ENCODE assay signal across 35 mouse cellular contexts in the genomic region with DNA sequence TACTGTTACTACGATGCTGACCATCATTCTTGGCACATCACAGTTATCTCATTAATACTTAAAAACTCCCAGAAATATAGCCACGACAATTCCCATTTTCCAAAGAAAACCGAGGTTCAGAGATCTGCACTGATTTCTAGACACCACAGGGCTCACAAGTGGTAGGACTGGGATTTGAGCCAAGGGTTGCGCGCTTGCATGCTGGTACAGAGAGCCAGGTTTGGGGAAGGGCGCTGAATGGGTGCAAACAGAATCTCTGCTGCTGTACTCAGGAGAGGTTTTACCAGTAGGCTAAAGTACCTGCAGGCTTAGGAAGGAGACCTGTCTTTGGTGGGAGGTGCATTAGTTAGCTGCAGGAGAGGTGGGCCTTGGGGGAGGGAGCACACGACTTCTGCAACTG. TPM values are rescaled to one million over a fixed set of nuclear protein-coding genes. Genes with fewer than 3 reads are reported as not detected.
DNase-seq lines count a peak whose midpoint lies in the region; ATAC-seq lines count a peak whose summit lies in the region.
"Had no signal": no experiment of that assay in that cellular context is flagged by ENCODE, and none has a peak within 500 bp of the region (broad histone marks: within the 10 kb centered on the region; RNA-seq: fewer than 3 reads in every experiment).

No protein-coding gene starts in this region.

- H3K27me3 ChIP-seq in forebrain, embryonic 14.5 days (replicated peaks; ENCODE audit: control insufficient read depth, insufficient read depth, low read length): peaks cover 11% of the 10 kb centered on the region
- H3K27me3 ChIP-seq in forebrain, embryonic 15.5 days: peaks cover 16% of the 10 kb centered on the region

- intact Hi-C loops in left cerebral cortex, postnatal 14 days (cut with DNase I): no loop called here

- peak; percentile 28 for DNase-seq in forebrain, embryonic 14.5 days (ENCODE audit: low spot score)
- peak; percentile 22 for DNase-seq in adipocyte (ENCODE audit: low spot score)
- peak; percentile 32 to 57 for DNase-seq in gastrocnemius, adult 8-10 months (ENCODE audit: low spot score in 2 of 2)
- peak; percentile 78 for DNase-seq in skeletal muscle tissue, adult 2 months (ENCODE audit: low read depth, low spot score)
- no peak for DNase-seq in spleen, postnatal 10 days (ENCODE audit: low spot score in 2 of 2)
- no peak for DNase-seq in left cerebral cortex, postnatal 14 days (ENCODE audit: low spot score in 2 of 2)
- DNase-seq: adrenal gland, adult 8-10 months; cerebellum, adult 11 months; cerebellum, adult 9-11 months; heart, adult 2 months; heart, postnatal 14 days; kidney, adult 8-10 months; lung, adult 2 months; lung, postnatal 10 days; midbrain, embryonic 14.5 days; right cerebral cortex, postnatal 14 days; thymus, postnatal 4 days had no signal

- H3K9me3 ChIP-seq in forebrain, embryonic 14.5 days (replicated peaks; ENCODE audit: control insufficient read depth, low read length): no peaks in the 10 kb centered on the region
- no peaks in the 10 kb centered on the region for H3K9me3 ChIP-seq in forebrain, embryonic 15.5 days
- H3K9me3 ChIP-seq: embryonic facial prominence, embryonic 10.5 days; embryonic facial prominence, embryonic 15.5 days; forebrain, embryonic 12.5 days; limb, embryonic 10.5 days; limb, embryonic 15.5 days had no signal

- 75% methylated on average over 7 of the region's 7 CpGs for WGBS in forebrain, embryonic 14.5 days
- WGBS in forebrain, embryonic 15.5 days: 68% methylated on average over 7 of the region's 7 CpGs

- H3K9ac ChIP-seq in forebrain, embryonic 14.5 days (ENCODE audit: low read length): no peak overlapping the region
- H3K9ac ChIP-seq in forebrain, embryonic 15.5 days (replicated peaks): no peak overlapping the region
- H3K9ac ChIP-seq: embryonic facial prominence, embryonic 15.5 days; forebrain, embryonic 12.5 days; limb, embryonic 15.5 days; liver, embryonic 14.5 days had no signal

- ATAC-seq in forebrain, embryonic 14.5 days: no peak
- no peak for ATAC-seq in forebrain, embryonic 15.5 days (replicated peaks)
- ATAC-seq: hindbrain, postnatal 0 days; intestine, embryonic 16.5 days had no signal

- H3K4me1 ChIP-seq in forebrain, embryonic 14.5 days (ENCODE audit: control insufficient read depth, insufficient read depth, low read length): no peaks in the 10 kb centered on the region
- no peaks in the 10 kb centered on the region for H3K4me1 ChIP-seq in forebrain, embryonic 15.5 days
- H3K4me1 ChIP-seq: embryonic facial prominence, embryonic 15.5 days had no signal

- no peak overlapping the region for H3K4me3 ChIP-seq in forebrain, embryonic 14.5 days (ENCODE audit: low read depth, low read length)
- no peak overlapping the region for H3K4me3 ChIP-seq in forebrain, embryonic 15.5 days
- H3K4me3 ChIP-seq: embryonic facial prominence, embryonic 10.5 days; embryonic facial prominence, embryonic 15.5 days; forebrain, embryonic 12.5 days; heart, adult 2 months; limb, embryonic 10.5 days; limb, embryonic 15.5 days had no signal

- H3K27ac ChIP-seq in forebrain, embryonic 14.5 days (ENCODE audit: low read depth, low read length): no peak overlapping the region
- H3K27ac ChIP-seq in forebrain, embryonic 15.5 days (replicated peaks): no peak overlapping the region
- H3K27ac ChIP-seq: embryonic facial prominence, embryonic 10.5 days; embryonic facial prominence, embryonic 15.5 days; forebrain, embryonic 12.5 days; heart, adult 2 months; hindbrain, postnatal 0 days; kidney, postnatal 0 days; limb, embryonic 10.5 days; limb, embryonic 15.5 days; liver, embryonic 14.5 days had no signal

- H3K4me2 ChIP-seq in forebrain, embryonic 14.5 days (ENCODE audit: low read length): no peak overlapping the region
- H3K4me2 ChIP-seq in forebrain, embryonic 15.5 days (replicated peaks): no peak overlapping the region
- H3K4me2 ChIP-seq: embryonic facial prominence, embryonic 15.5 days; forebrain, embryonic 12.5 days; limb, embryonic 15.5 days had no signal

- H3K36me3 ChIP-seq in forebrain, embryonic 14.5 days (ENCODE audit: control insufficient read depth, insufficient read depth, low read length): no peaks in the 10 kb centered on the region
- H3K36me3 ChIP-seq in forebrain, embryonic 15.5 days: no peaks in the 10 kb centered on the region
- H3K36me3 ChIP-seq: embryonic facial prominence, embryonic 10.5 days; embryonic facial prominence, embryonic 15.5 days; forebrain, embryonic 12.5 days; limb, embryonic 10.5 days; limb, embryonic 15.5 days had no signal

RNA-seq across cellular contexts. Expression of a gene that starts 1.4 kb away (rescaled TPM):
- not detected in 2 replicates for polyA plus RNA-seq in forebrain, embryonic 14.5 days (2014; fragmentation: Nextera tagmentation; extraction: Ambion mirVana)
- polyA plus RNA-seq in forebrain, embryonic 15.5 days (2015; fragmentation: Nextera tagmentation; extraction: Ambion mirVana): not detected in 2 replicates
- 100 to 1,000 TPM; 165 to 183 (median 166) TPM for total RNA-seq in gastrocnemius, adult 8-10 months (2022)
- total RNA-seq in left cerebral cortex, postnatal 14 days (2021): not detected
- total RNA-seq: adrenal gland, adult 8-10 months; heart, adult 2 months; heart, postnatal 14 days; hindbrain, postnatal 0 days; layer of hippocampus, adult 8-10 months; layer of hippocampus, postnatal 25 days; monocyte, adult 5-6 weeks had no signal
- polyA plus RNA-seq: embryonic facial prominence, embryonic 10.5 days; embryonic facial prominence, embryonic 15.5 days; forebrain, embryonic 12.5 days; heart, adult 2 months; heart, embryonic 14.5 days; hindbrain, embryonic 11.5 days; hindbrain, postnatal 0 days; intestine, embryonic 16.5 days; kidney, postnatal 0 days; limb, embryonic 10.5 days; liver, embryonic 14.5 days; midbrain, embryonic 14.5 days; neural tube, embryonic 14.5 days; spleen, adult 2 months; thymus, postnatal 0 days had no signal

RNA-seq across cellular contexts. Expression of a gene that starts 57.3 kb away (rescaled TPM):
- polyA plus RNA-seq in forebrain, embryonic 14.5 days (2014; fragmentation: Nextera tagmentation; extraction: Ambion mirVana): 44.1 and 52.1 TPM in 2 replicates
- 52.3 and 53.9 TPM in 2 replicates for polyA plus RNA-seq in forebrain, embryonic 15.5 days (2015; fragmentation: Nextera tagmentation; extraction: Ambion mirVana)
- total RNA-seq in gastrocnemius, adult 8-10 months (2022): 10 to 100 TPM in 3 of 4 experiments, 1 to 10 TPM in 1; 9.8 to 11.3 (median 10.7) TPM
- total RNA-seq in left cerebral cortex, postnatal 14 days (2021): 10 to 100 TPM; 25.6 to 26.2 TPM

Comparison
In these comparisons a context has a peak if more than half of its experiments do, and no peak if none do; other contexts are left out.
1. DNase-seq: peak in forebrain, embryonic 14.5 days (single experiment), adipocyte (single experiment), gastrocnemius, adult 8-10 months (2 of 2) and skeletal muscle tissue, adult 2 months (single experiment); none in spleen, postnatal 10 days (0 of 2) and left cerebral cortex, postnatal 14 days (0 of 2).
2. RNA of a gene that starts 1.4 kb away (total RNA-seq): 165 to 183 TPM in gastrocnemius, adult 8-10 months; not detected in left cerebral cortex, postnatal 14 days; every median in the first group is over 100 times any median in the second.